Mouse (Mus musculus) lung, embryonic 14.5 days (tissue): Measurements from ENCODE around the gene Kat14. TPM values are rescaled to one million over a fixed set of nuclear protein-coding genes. Genes with fewer than 3 reads are reported as not detected.
A peak's percentile ranks its signal among the peaks of the same experiment; 100 is the strongest.

ENCODE experiments used
- ATAC-seq: fragments of 200-750 bp; cut with Nextera tagmentation; 2 replicates; pipeline ENCODE4 v1.8.0; 2017; ENCODE audit warnings: mild to moderate bottlenecking, moderate TSS enrichment, moderate library complexity; ENCODE audit not compliant: insufficient read depth
- DNase-seq: peaks from one replicate; pipeline ENCODE4 v3.0.0-alpha.2; 2015
- H3K27ac ChIP-seq: fragments of 300-500 bp; sonication (generic); 2 replicates; pipeline ENCODE4 v1.5.1; 2014; ENCODE audit warnings: low read depth, mild to moderate bottlenecking, moderate library complexity
- H3K27me3 ChIP-seq: fragments of 300-500 bp; sonication (generic); 2 replicates; pipeline ENCODE4 v1.6.1; 2014; ENCODE audit warnings: low read length, control low read depth; ENCODE audit not compliant: insufficient read depth
- H3K36me3 ChIP-seq: fragments of 300-500 bp; sonication (generic); 2 replicates; pipeline ENCODE4 v1.6.1; 2014; ENCODE audit warnings: control low read depth; ENCODE audit not compliant: insufficient read depth
- H3K4me1 ChIP-seq: fragments of 300-500 bp; sonication (generic); 2 replicates; pipeline ENCODE4 v1.6.1; 2014; ENCODE audit warnings: antibody characterized with exemption, control low read depth; ENCODE audit not compliant: insufficient read depth
- H3K4me2 ChIP-seq: fragments of 300-500 bp; sonication (generic); 2 replicates; pipeline ENCODE4 v1.6.1; 2014; ENCODE audit warnings: mild to moderate bottlenecking
- H3K4me3 ChIP-seq: fragments of 300-500 bp; sonication (generic); 2 replicates; pipeline ENCODE4 v1.5.1; 2014; ENCODE audit warnings: low read depth, low read length
- H3K9ac ChIP-seq: fragments of 300-500 bp; sonication (generic); 2 replicates; pipeline ENCODE4 v1.6.1; 2014
- H3K9me3 ChIP-seq: fragments of 300-500 bp; sonication (generic); 2 replicates; pipeline ENCODE4 v1.6.1; 2016; ENCODE audit warnings: low read depth, low read length, control low read depth
- CTCF ChIP-seq: IDR thresholded peaks from 2 replicates; pipeline ENCODE4 v1.5.1; 2016; ENCODE audit warnings: antibody characterized with exemption, low read depth
- WGBS: fragments of 180-500 bp; shearing (Covaris S2); extraction: QIAGEN DNeasy Blood & Tissue Kit; methylation state at CpG from one replicate; pipeline ENCODE4 v1.1.7; 2014; 5-methylcytosine and 5-hydroxymethylcytosine counted together
- polyA plus RNA-seq: library from polyadenylated mRNA; unstranded; fragments of >200 nt; fragmentation: Nextera tagmentation; extraction: Ambion mirVana; gene quantifications from 2 replicates; pipeline ENCODE4 v1.2.1, GENCODE M21; 2014

The Kat14 gene
- 40.1 and 43.7 TPM in 2 replicates for polyA plus RNA-seq

GRCm38 (mm10) chr2:144368400-144369019, at the start of gene Kat14, which contains the start of gene Pet117:
Gene Kat14 (plus strand): TSS chr2:144368983.
Gene Pet117 (plus strand): TSS chr2:144368996.
- no peaks in the 10 kb centered on the region for H3K9me3 ChIP-seq
- WGBS: 6% methylated on average over 38 of the region's 38 CpGs
- H3K4me3 ChIP-seq: peak within 1 kb of the TSS; percentile 81
- H3K36me3 ChIP-seq: peaks cover 6% of the 10 kb centered on the region
- peak within 1 kb of the TSS; percentile 93 for H3K27ac ChIP-seq
- H3K9ac ChIP-seq: peak within 1 kb of the TSS; percentile 85
- peak; percentile 99 for DNase-seq
- no peak for TF ChIP-seq CTCF
- no peaks in the 10 kb centered on the region for H3K4me1 ChIP-seq
- H3K27me3 ChIP-seq: no peaks in the 10 kb centered on the region
- H3K4me2 ChIP-seq: peak within 1 kb of the TSS; percentile 76
- ATAC-seq: peak; percentile 96

GRCm38 (mm10) chr2:144324218-144324617, 44.6 kb upstream of the Kat14 start:
- no peak overlapping the region for H3K4me3 ChIP-seq
- no peak overlapping the region for H3K4me2 ChIP-seq
- no peaks in the 10 kb centered on the region for H3K9me3 ChIP-seq
- no peak overlapping the region for H3K9ac ChIP-seq
- H3K27ac ChIP-seq: no peak overlapping the region
- H3K4me1 ChIP-seq: no peaks in the 10 kb centered on the region
- H3K27me3 ChIP-seq: peaks cover 11% of the 10 kb centered on the region
- no peak for ATAC-seq
- no peak for TF ChIP-seq CTCF
- H3K36me3 ChIP-seq: no peaks in the 10 kb centered on the region
- no peak for DNase-seq
- WGBS: 59% methylated on average over 3 of the region's 3 CpGs

GRCm38 (mm10) chr2:144329451-144329850, 39.3 kb upstream of the Kat14 start:
- no peak for TF ChIP-seq CTCF
- Histone ChIP-seq H3K4me3 (peak overlapping the region; percentile 53), H3K4me1 (no peaks in the 10 kb centered on the region), H3K36me3 (no peaks in the 10 kb centered on the region), H3K9ac (no peak overlapping the region), H3K4me2 (peak overlapping the region; percentile 95), H3K27me3 (peaks cover 53% of the 10 kb centered on the region), H3K27ac (no peak overlapping the region), H3K9me3 (no peaks in the 10 kb centered on the region)
- WGBS: 7% methylated on average over 9 of the region's 10 CpGs
- no peak for ATAC-seq
- no peak for DNase-seq

GRCm38 (mm10) chr2:144329937-144330336, 38.8 kb upstream of the Kat14 start:
- DNase-seq: no peak
- Histone ChIP-seq H3K9me3 (no peaks in the 10 kb centered on the region), H3K27ac (no peak overlapping the region), H3K4me1 (no peaks in the 10 kb centered on the region), H3K4me3 (peak overlapping the region; percentile 53), H3K4me2 (peak overlapping the region; percentile 95), H3K36me3 (no peaks in the 10 kb centered on the region), H3K27me3 (peaks cover 58% of the 10 kb centered on the region), H3K9ac (no peak overlapping the region)
- no peak for ATAC-seq
- no peak for TF ChIP-seq CTCF
- 5% methylated on average over 10 of the region's 10 CpGs for WGBS

- no peak overlapping the region for H3K27ac ChIP-seq
- H3K4me1 ChIP-seq: no peaks in the 10 kb centered on the region
- no peaks in the 10 kb centered on the region for H3K36me3 ChIP-seq
- WGBS: 1% methylated on average over 41 of the region's 41 CpGs
- H3K9ac ChIP-seq: peak overlapping the region; percentile 49
- H3K4me2 ChIP-seq: peak overlapping the region; percentile 95
- no peaks in the 10 kb centered on the region for H3K9me3 ChIP-seq
- H3K27me3 ChIP-seq: peaks cover 62% of the 10 kb centered on the region
- no peak for TF ChIP-seq CTCF
- H3K4me3 ChIP-seq: peak overlapping the region; percentile 53
- ATAC-seq: peak; percentile 14; the same call in 1 of the 2 replicates
- peak; percentile 30 for DNase-seq
Observed at GRCm38 (mm10) chr2:144330352-144330959, 38.3 kb upstream of the Kat14 start.

GRCm38 (mm10) chr2:144330960-144331371, 37.8 kb upstream of the Kat14 start:
- TF ChIP-seq CTCF: no peak
- Histone ChIP-seq H3K4me3 (peak overlapping the region; percentile 53), H3K27me3 (peaks cover 62% of the 10 kb centered on the region), H3K4me1 (no peaks in the 10 kb centered on the region), H3K27ac (no peak overlapping the region), H3K36me3 (no peaks in the 10 kb centered on the region), H3K9ac (peak overlapping the region; percentile 49), H3K9me3 (no peaks in the 10 kb centered on the region), H3K4me2 (peak overlapping the region; percentile 95)
- peak; percentile 40 for DNase-seq
- WGBS: under 1% methylated on average over 50 of the region's 50 CpGs
- ATAC-seq: peak; percentile 53; the same call in 1 of the 2 replicates
